Mouse (Mus musculus) forebrain, embryonic 15.5 days (tissue): ENCODE data around the gene Camkk1. TPM values are rescaled to one million over a fixed set of nuclear protein-coding genes. Genes with fewer than 3 reads are reported as not detected.

Experiments
- polyA plus RNA-seq: library from polyadenylated mRNA; unstranded; fragments of >200 nt; fragmentation: Nextera tagmentation; extraction: Ambion mirVana; gene quantifications from 2 replicates; pipeline ENCODE4 v1.2.1, GENCODE M21; 2015

The Camkk1 gene
- polyA plus RNA-seq, 1 experiment from 2014 or later, result 19.6 TPM

Other genes starting within 250 kb of the Camkk1 start
- gene Cyb5d2, start 222.9 kb upstream of the Camkk1 start, polyA plus RNA-seq, result 7.3 and 7.5 TPM in 2 replicates
- 14.2 and 14.3 TPM in 2 replicates for gene Zzef1, start 222.8 kb upstream of the Camkk1 start, polyA plus RNA-seq
- 0.67 and 0.70 TPM in 2 replicates for gene Atp2a3, start 57.8 kb upstream of the Camkk1 start, polyA plus RNA-seq
- gene P2rx1, start 19.9 kb upstream of the Camkk1 start, polyA plus RNA-seq, result 0.40 and 0.56 TPM in 2 replicates
- 10.7 and 11.1 TPM in 2 replicates for gene Ncbp3, start 28.8 kb downstream of the Camkk1 start, polyA plus RNA-seq
- 0.18 and 0.34 TPM in 2 replicates for gene Itgae, start 71.6 kb downstream of the Camkk1 start, polyA plus RNA-seq
- 7.6 and 7.7 TPM in 2 replicates for gene Haspin, start 119.3 kb downstream of the Camkk1 start, polyA plus RNA-seq
- gene P2rx5, start 141.4 kb downstream of the Camkk1 start, polyA plus RNA-seq, result 1.0 and 1.3 TPM in 2 replicates
- gene Emc6, start 158.0 kb downstream of the Camkk1 start, polyA plus RNA-seq, result 131 and 132 TPM in 2 replicates
- 172 and 173 TPM in 2 replicates for gene Tax1bp3, start 158.1 kb downstream of the Camkk1 start, polyA plus RNA-seq
- gene Ctns, start 180.0 kb downstream of the Camkk1 start, polyA plus RNA-seq, result 17.4 and 21.5 TPM in 2 replicates
- 1.2 and 1.6 TPM in 2 replicates for gene Shpk, start 180.5 kb downstream of the Camkk1 start, polyA plus RNA-seq
- 0.14 TPM in 1 of 2 replicates, not detected in the other for gene Trpv1, start 215.3 kb downstream of the Camkk1 start, polyA plus RNA-seq
- gene Trpv3, start 248.4 kb downstream of the Camkk1 start, polyA plus RNA-seq, result 0.06 and 0.09 TPM in 2 replicates